Mouse (Mus musculus): ENCODE results near the gene Atp5d.

GRCm38 (mm10) chr10:80144159-80144558 is 5.7 kb downstream of the Atp5d start:
- no peak for TF ChIP-seq CTCF (IDR thresholded peaks at IDR 0.05)
- no peak for TF ChIP-seq POLR2A (IDR thresholded peaks at IDR 0.05; ENCODE audit: insufficient read depth, low read depth, low read length)
- TF ChIP-seq EP300 (IDR thresholded peaks at IDR 0.05; ENCODE audit: insufficient read depth, low read depth, low read length): no peak
